Mouse (Mus musculus) liver, postnatal 0 days (tissue): ENCODE measurements around the gene Rhpn2. TPM values are rescaled to one million over a fixed set of nuclear protein-coding genes. Genes with fewer than 3 reads are reported as not detected.
A peak's percentile ranks its signal among the peaks of the same experiment; 100 is the strongest.

ENCODE experiments used
- ATAC-seq: fragments of 200-750 bp; cut with Nextera tagmentation; 2 replicates; pipeline ENCODE4 v1.8.0; 2017; ENCODE audit warnings: mild to moderate bottlenecking, moderate library complexity
- DNase-seq: peaks from one replicate; pipeline ENCODE4 v3.0.0-alpha.2; 2016
- H3K27ac ChIP-seq: fragments of 300-500 bp; sonication (generic); 2 replicates; pipeline ENCODE4 v1.5.1; 2014; ENCODE audit warnings: antibody characterized with exemption, moderate library complexity, mild to moderate bottlenecking, low read depth
- H3K27me3 ChIP-seq: fragments of 300-500 bp; sonication (generic); 2 replicates; pipeline ENCODE4 v1.6.1; 2014; ENCODE audit warnings: low read length, control low read depth, mixed read lengths; ENCODE audit not compliant: insufficient read depth
- H3K36me3 ChIP-seq: fragments of 300-500 bp; sonication (generic); replicated peaks from 2 replicates; pipeline ENCODE4 v1.6.1; 2014; ENCODE audit warnings: mild to moderate bottlenecking, control low read depth, low read length, moderate library complexity, mixed read lengths; ENCODE audit not compliant: insufficient read depth
- H3K4me1 ChIP-seq: fragments of 300-500 bp; sonication (generic); 2 replicates; pipeline ENCODE4 v1.6.1; 2014; ENCODE audit warnings: antibody characterized with exemption, mild to moderate bottlenecking, control low read depth; ENCODE audit not compliant: insufficient read depth
- H3K4me2 ChIP-seq: fragments of 300-500 bp; sonication (generic); 2 replicates; pipeline ENCODE4 v1.6.1; 2014; ENCODE audit warnings: low read depth, mild to moderate bottlenecking, low read length, moderate library complexity, mixed read lengths
- H3K4me3 ChIP-seq: fragments of 300-500 bp; sonication (generic); 2 replicates; pipeline ENCODE4 v1.5.1; 2014; ENCODE audit warnings: low read depth, low read length
- H3K9ac ChIP-seq: fragments of 300-500 bp; sonication (generic); replicated peaks from 2 replicates; pipeline ENCODE4 v1.6.1; 2014; ENCODE audit warnings: mild to moderate bottlenecking, moderate library complexity
- H3K9me3 ChIP-seq: fragments of 300-500 bp; sonication (generic); 2 replicates; pipeline ENCODE4 v1.6.1; 2016; ENCODE audit warnings: mild to moderate bottlenecking, control low read depth, low read length, mixed read lengths
- CTCF ChIP-seq: sonication (generic); IDR thresholded peaks from 2 replicates; pipeline ENCODE4 v1.5.1; 2016; ENCODE audit warnings: antibody characterized with exemption, low read depth
- EP300 ChIP-seq: IDR thresholded peaks from 2 replicates; pipeline ENCODE4 v1.6.1; 2016; ENCODE audit warnings: antibody characterized with exemption, low read depth, mild to moderate bottlenecking
- WGBS: fragments of 180-500 bp; shearing (Covaris S2); extraction: QIAGEN DNeasy Blood & Tissue Kit; methylation state at CpG from one replicate; pipeline ENCODE4 v1.1.7; 2014; ENCODE audit not compliant: insufficient replicate concordance; 5-methylcytosine and 5-hydroxymethylcytosine counted together
- polyA plus RNA-seq: library from polyadenylated mRNA; unstranded; fragments of >200 nt; fragmentation: Nextera tagmentation; extraction: Ambion mirVana; gene quantifications from 2 replicates; pipeline ENCODE4 v1.2.1, GENCODE M21; 2015

Gene Rhpn2
- polyA plus RNA-seq, 1 experiment from 2014 or later: 8.1 TPM

DNA sequence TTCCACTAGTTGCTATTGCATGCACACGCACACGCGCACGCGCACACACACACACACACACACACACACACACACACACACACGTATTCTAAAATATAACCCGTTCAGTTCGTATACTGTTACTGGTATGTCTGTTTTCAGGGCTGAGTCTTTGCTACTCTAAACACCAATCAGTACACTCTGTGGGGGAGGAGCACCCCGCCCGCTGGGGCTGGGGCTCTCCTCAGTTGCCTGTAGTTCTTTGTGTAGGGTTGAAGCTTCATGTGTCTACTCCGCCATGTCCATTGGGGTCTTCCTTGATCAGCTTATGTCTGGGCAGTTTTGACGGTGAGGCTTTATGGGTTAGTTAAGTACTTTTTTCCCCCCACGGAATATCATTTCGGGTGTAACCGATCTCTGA is 19.3 kb downstream of the Rhpn2 start:
- ATAC-seq (no peak), DNase-seq (no peak)
- Histone ChIP-seq H3K9me3 (no peaks in the 10 kb centered on the region), H3K4me2 (no peak overlapping the region), H3K4me3 (no peak overlapping the region), H3K4me1 (peaks cover 8% of the 10 kb centered on the region; the same call in 1 of the 2 replicates), H3K27me3 (no peaks in the 10 kb centered on the region), H3K36me3 (no peaks in the 10 kb centered on the region), H3K9ac (no peak overlapping the region), H3K27ac (no peak overlapping the region)
- 92% methylated on average over 15 of the region's 15 CpGs for WGBS
- TF ChIP-seq EP300: no peak
- TF ChIP-seq CTCF: no peak

DNA sequence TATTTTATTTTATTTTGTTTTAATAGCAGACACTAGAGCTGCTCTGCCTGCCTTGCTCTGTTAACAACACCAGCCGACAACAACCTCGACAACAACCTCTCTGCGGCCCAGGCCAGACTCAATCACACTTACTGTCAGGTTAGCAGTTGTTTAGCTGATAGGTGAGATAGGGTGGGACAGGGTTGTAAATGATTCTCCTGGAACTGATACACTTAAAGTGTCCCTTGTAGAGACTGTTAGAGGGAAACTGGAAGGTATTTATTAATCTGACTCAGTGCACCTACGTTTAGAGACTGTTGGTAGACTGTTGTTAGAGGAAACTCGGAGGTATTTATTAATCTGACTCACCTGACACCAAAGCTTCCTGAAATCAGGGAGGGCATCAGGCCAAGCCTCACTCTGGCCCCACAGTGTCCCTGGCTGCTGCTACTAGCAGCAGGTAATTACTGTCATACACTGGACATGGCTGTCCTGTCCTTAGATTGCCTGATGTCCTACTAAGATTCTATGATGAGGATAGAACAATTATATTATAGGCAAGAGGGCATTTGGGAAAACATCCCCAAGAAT is 21.4 kb downstream of the Rhpn2 start:
- no peak overlapping the region for H3K4me2 ChIP-seq
- WGBS: 50% methylated on average over 5 of the region's 5 CpGs
- H3K36me3 ChIP-seq: no peaks in the 10 kb centered on the region
- H3K4me1 ChIP-seq: no peaks in the 10 kb centered on the region
- H3K27me3 ChIP-seq: no peaks in the 10 kb centered on the region
- no peak overlapping the region for H3K9ac ChIP-seq
- ATAC-seq (peak; percentile 38), DNase-seq (no peak)
- no peak overlapping the region for H3K4me3 ChIP-seq
- no peak for TF ChIP-seq EP300
- TF ChIP-seq CTCF: no peak
- no peak overlapping the region; the same call in 1 of the 2 replicates for H3K27ac ChIP-seq
- H3K9me3 ChIP-seq: no peaks in the 10 kb centered on the region

DNA sequence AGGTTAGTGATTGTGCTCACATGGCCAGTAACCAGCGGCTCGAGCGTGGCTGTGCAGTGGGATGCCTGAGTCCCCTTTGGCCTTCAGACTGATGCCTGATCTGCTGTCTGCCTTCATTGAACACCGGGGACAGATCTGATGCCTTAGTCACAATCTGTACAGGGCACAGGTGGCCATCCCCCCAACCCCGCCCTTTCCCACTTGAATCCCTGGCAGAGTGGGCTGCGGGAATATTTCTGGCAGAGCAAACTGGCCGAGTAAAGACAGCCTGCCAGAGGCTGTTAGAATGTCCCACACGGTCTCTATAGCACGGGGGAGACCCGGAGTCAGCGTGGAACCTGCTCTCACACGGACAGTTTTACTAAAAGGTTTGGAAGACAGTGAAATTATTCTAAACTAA is 23.7 kb downstream of the Rhpn2 start:
- no peaks in the 10 kb centered on the region for H3K36me3 ChIP-seq
- no peak for DNase-seq
- H3K27ac ChIP-seq: no peak overlapping the region
- H3K4me2 ChIP-seq: no peak overlapping the region
- no peaks in the 10 kb centered on the region for H3K27me3 ChIP-seq
- no peaks in the 10 kb centered on the region for H3K9me3 ChIP-seq
- H3K9ac ChIP-seq: no peak overlapping the region
- H3K4me3 ChIP-seq: no peak overlapping the region
- WGBS: 86% methylated on average over 12 of the region's 12 CpGs
- no peaks in the 10 kb centered on the region for H3K4me1 ChIP-seq
- TF ChIP-seq EP300 (no peak), CTCF (no peak)
- ATAC-seq: no peak

DNA sequence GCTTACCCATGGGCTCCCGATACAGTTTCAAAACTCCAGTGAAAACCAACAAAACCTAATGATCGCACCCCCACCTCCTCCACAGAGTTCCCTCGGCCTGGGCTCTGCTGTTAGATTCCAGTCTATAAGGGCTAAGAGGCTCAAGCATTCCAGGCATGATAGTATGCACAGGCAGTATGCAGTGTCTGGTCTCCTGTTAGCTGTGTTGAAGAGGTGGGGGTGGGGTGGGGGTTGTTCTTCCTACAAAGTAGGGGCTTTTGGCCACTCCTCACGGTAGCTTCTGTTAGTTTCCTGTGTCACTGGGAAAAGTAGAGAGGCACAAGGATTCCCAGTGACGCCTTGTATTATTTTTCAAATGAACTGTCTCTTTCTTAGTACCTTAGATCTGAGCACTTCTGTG is 28.3 kb downstream of the Rhpn2 start:
- H3K4me2 ChIP-seq: no peak overlapping the region
- H3K36me3 ChIP-seq: peaks cover 6% of the 10 kb centered on the region; the same call in 1 of the 2 replicates
- no peaks in the 10 kb centered on the region for H3K9me3 ChIP-seq
- H3K27ac ChIP-seq: no peak overlapping the region
- no peaks in the 10 kb centered on the region for H3K27me3 ChIP-seq
- WGBS: 57% methylated on average over 5 of the region's 5 CpGs
- no peak overlapping the region for H3K9ac ChIP-seq
- no peaks in the 10 kb centered on the region for H3K4me1 ChIP-seq
- no peak overlapping the region for H3K4me3 ChIP-seq
- ATAC-seq: no peak
- no peak for DNase-seq
- TF ChIP-seq CTCF (no peak), EP300 (no peak)

DNA sequence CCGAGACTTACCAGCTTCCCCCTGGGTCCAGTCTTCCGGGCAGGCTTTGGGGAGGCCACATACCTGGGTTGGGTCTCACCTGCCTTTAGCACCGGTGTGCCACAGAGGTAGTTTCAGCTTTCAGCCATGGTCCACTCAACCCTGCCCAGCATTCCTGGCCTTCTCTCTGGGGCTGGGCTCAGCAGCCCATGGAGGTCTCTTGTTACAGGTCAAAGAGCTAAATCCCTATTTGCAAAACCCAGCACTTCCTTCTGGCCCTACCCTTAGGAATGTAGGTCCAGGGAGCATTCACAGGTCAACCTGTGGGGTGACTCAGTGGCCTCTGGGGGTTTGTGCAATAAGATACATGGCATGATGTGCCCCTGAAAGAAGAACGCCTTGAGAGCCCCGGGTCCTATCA is 28.9 kb downstream of the Rhpn2 start:
- H3K27ac ChIP-seq: no peak overlapping the region
- no peaks in the 10 kb centered on the region for H3K27me3 ChIP-seq
- no peaks in the 10 kb centered on the region for H3K4me1 ChIP-seq
- no peak overlapping the region for H3K4me2 ChIP-seq
- no peak for TF ChIP-seq EP300
- no peak for DNase-seq
- no peak overlapping the region for H3K4me3 ChIP-seq
- WGBS: 63% methylated on average over 5 of the region's 5 CpGs
- peaks cover 9% of the 10 kb centered on the region for H3K36me3 ChIP-seq
- H3K9ac ChIP-seq: no peak overlapping the region
- peak; percentile 38; the same call in 1 of the 2 replicates for ATAC-seq
- H3K9me3 ChIP-seq: no peaks in the 10 kb centered on the region

DNA sequence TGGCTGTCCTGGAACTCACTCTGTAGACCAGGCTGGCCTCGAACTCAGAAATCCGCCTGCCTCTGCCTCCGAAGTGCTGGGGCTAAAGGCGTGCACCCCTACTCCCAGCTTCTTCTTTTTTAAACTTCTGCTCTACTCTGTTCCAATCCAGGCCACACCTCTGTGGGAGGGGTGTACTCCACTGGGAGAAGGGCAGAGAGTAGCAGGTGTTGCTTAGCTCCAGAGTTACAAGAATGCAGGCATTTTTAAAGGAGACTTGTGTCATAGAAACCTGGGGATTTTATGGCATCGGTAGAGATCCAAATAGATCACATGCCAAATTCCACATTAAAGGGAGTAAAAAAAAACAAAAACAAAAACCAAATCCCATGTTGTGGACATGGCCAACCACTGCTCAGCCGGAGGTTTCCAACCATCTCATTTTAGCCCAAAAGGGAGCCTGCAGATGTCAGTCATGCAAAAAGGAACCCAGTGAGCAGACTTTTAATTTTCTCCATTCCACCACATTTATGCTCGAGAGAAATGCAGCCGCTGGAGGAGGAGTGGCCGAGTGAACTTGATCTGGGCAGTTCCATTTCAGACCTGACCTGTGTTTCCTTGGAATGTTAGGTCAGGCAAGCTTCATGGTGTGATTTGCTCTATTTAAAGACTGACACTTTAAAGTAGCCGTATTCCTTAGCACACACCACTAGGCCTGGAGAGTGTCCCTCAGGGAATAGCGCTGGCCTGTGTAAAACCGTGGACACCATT is 31.4 kb downstream of the Rhpn2 start:
- Histone ChIP-seq H3K4me1 (no peaks in the 10 kb centered on the region), H3K9me3 (no peaks in the 10 kb centered on the region), H3K27ac (no peak overlapping the region), H3K9ac (no peak overlapping the region), H3K4me2 (no peak overlapping the region), H3K4me3 (no peak overlapping the region), H3K36me3 (peaks cover 9% of the 10 kb centered on the region), H3K27me3 (no peaks in the 10 kb centered on the region)
- DNase-seq (no peak), ATAC-seq (no peak)
- WGBS: 74% methylated on average over 12 of the region's 12 CpGs
- TF ChIP-seq EP300: no peak
- TF ChIP-seq CTCF: no peak

DNA sequence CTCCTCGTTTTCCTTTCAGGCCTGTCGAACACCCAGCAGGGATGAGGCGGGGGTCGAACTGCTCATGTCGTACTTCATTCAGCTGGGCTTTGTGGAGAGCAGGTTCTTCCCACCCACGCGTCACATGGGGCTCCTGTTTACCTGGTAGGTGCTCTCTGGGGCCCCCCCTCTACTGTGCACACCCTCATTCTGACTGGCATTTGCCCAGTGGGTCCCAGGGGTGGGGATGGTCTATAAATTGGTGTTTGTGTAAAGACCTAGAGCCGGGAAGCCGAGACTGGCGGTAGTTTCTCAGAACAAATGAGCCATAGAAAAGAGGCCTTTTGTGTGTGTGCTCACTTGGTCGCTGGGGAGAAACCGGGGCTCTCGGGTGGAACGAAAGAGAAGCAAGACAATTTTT is 37.1 kb downstream of the Rhpn2 start:
- Histone ChIP-seq H3K27ac (no peak overlapping the region), H3K4me2 (no peak overlapping the region), H3K9ac (no peak overlapping the region), H3K27me3 (no peaks in the 10 kb centered on the region), H3K4me1 (no peaks in the 10 kb centered on the region), H3K36me3 (peaks cover 7% of the 10 kb centered on the region), H3K9me3 (no peaks in the 10 kb centered on the region), H3K4me3 (no peak overlapping the region)
- no peak for ATAC-seq
- no peak for TF ChIP-seq CTCF
- TF ChIP-seq EP300: no peak
- WGBS: 81% methylated on average over 14 of the region's 14 CpGs
- no peak for DNase-seq
